Mouse (Mus musculus): ENCODE results near the gene Rnf217.

Gene Rnf217

GRCm38 (mm10) chr10:31609066-31609961 lies at the start of gene Rnf217:
Rnf217 (minus strand) TSS chr10:31609184.
- DNase-seq (ENCODE audit: inconsistent age in 2 of 2, low spot score in 1 of 2): peak; percentile 78 to 94

GRCm38 (mm10) chr10:31647270-31647669 lies 38.3 kb upstream of the Rnf217 start:
- DNase-seq (ENCODE audit: inconsistent age in 2 of 2, low spot score in 1 of 2): no peak

GRCm38 (mm10) chr10:31646083-31646482 lies 37.1 kb upstream of the Rnf217 start:
- DNase-seq (ENCODE audit: inconsistent age in 2 of 2, low spot score in 1 of 2): no peak

- DNase-seq (ENCODE audit: inconsistent age in 2 of 2, low spot score in 1 of 2): no peak
These were observed 26.1 kb upstream of the Rnf217 start for GRCm38 (mm10) chr10:31635098-31635497.

GRCm38 (mm10) chr10:31632005-31632404 lies 23.0 kb upstream of the Rnf217 start:
- DNase-seq (ENCODE audit: inconsistent age in 2 of 2, low spot score in 1 of 2): no peak

GRCm38 (mm10) chr10:31615355-31615754 lies 6.4 kb upstream of the Rnf217 start:
- peak in 1 of 2 experiments; percentile 11 for DNase-seq (ENCODE audit: inconsistent age in 2 of 2, low spot score in 1 of 2)

GRCm38 (mm10) chr10:31614111-31614510 lies 5.1 kb upstream of the Rnf217 start:
- DNase-seq (ENCODE audit: inconsistent age in 2 of 2, low spot score in 1 of 2): no peak

- peak; percentile 55 to 77 for DNase-seq (ENCODE audit: inconsistent age in 2 of 2, low spot score in 1 of 2)
These were observed 431 bp downstream of the Rnf217 start for GRCm38 (mm10) chr10:31608441-31609065.

- peak in 1 of 2 experiments; percentile 85 for DNase-seq (ENCODE audit: inconsistent age in 2 of 2, low spot score in 1 of 2)
These were observed 1.8 kb downstream of the Rnf217 start for GRCm38 (mm10) chr10:31606981-31607867.

GRCm38 (mm10) chr10:31603855-31604254 lies 5.1 kb downstream of the Rnf217 start:
- peak in 1 of 2 experiments; percentile 38 for DNase-seq (ENCODE audit: inconsistent age in 2 of 2, low spot score in 1 of 2)

- no peak for DNase-seq (ENCODE audit: inconsistent age in 2 of 2, low spot score in 1 of 2)
These were observed 8.9 kb downstream of the Rnf217 start for GRCm38 (mm10) chr10:31600116-31600515.

- peak; percentile 56 to 72 for DNase-seq (ENCODE audit: inconsistent age in 2 of 2, low spot score in 1 of 2)
These were observed 11.1 kb downstream of the Rnf217 start for GRCm38 (mm10) chr10:31597886-31598285.

GRCm38 (mm10) chr10:31596804-31597203 lies 12.2 kb downstream of the Rnf217 start:
- DNase-seq (ENCODE audit: inconsistent age in 2 of 2, low spot score in 1 of 2): peak in 1 of 2 experiments; percentile 58

GRCm38 (mm10) chr10:31595326-31595725 lies 13.7 kb downstream of the Rnf217 start:
- DNase-seq (ENCODE audit: inconsistent age in 2 of 2, low spot score in 1 of 2): peak in 1 of 2 experiments; percentile 52

- peak; percentile 45 to 82 for DNase-seq (ENCODE audit: inconsistent age in 2 of 2, low spot score in 1 of 2)
These were observed 16.1 kb downstream of the Rnf217 start for GRCm38 (mm10) chr10:31592741-31593524.

- DNase-seq (ENCODE audit: inconsistent age in 2 of 2, low spot score in 1 of 2): peak in 1 of 2 experiments; percentile 42
These were observed 16.8 kb downstream of the Rnf217 start for GRCm38 (mm10) chr10:31592095-31592740.

- no peak for DNase-seq (ENCODE audit: inconsistent age in 2 of 2, low spot score in 1 of 2)
These were observed 28.3 kb downstream of the Rnf217 start for GRCm38 (mm10) chr10:31580722-31581121.

GRCm38 (mm10) chr10:31580073-31580472 lies 28.9 kb downstream of the Rnf217 start:
- DNase-seq (ENCODE audit: inconsistent age in 2 of 2, low spot score in 1 of 2): no peak

GRCm38 (mm10) chr10:31573267-31573666 lies 35.7 kb downstream of the Rnf217 start:
- no peak for DNase-seq (ENCODE audit: inconsistent age in 2 of 2, low spot score in 1 of 2)

GRCm38 (mm10) chr10:31557311-31557710 lies 51.7 kb downstream of the Rnf217 start:
- DNase-seq (ENCODE audit: inconsistent age in 2 of 2, low spot score in 1 of 2): no peak
